Mouse (Mus musculus): ENCODE measurements around the gene Brd9. TPM values are rescaled to one million over a fixed set of nuclear protein-coding genes. Genes with fewer than 3 reads are reported as not detected.

Gene Brd9
- total and polyA plus RNA-seq, 3 experiments, result 20.3 to 25.7 (median 21.3) TPM

- H3K9ac ChIP-seq (ENCODE audit: low read depth, low read length), result peak overlapping the region; percentile 52
- H3K4me3 ChIP-seq, result no peak overlapping the region
- H3K27ac ChIP-seq, result peak overlapping the region; percentile 97
- intact Hi-C loops (cut with DNase I), result loop anchor here (1.0 to 2.0 kb wide), 4 partner anchors 20 to 330 kb away; partner anchors contain the start of gene Tppp
- under 1% methylated on average over 12 of the region's 12 CpGs for WGBS
- no peaks in the 10 kb centered on the region for H3K27me3 ChIP-seq (ENCODE audit: control insufficient read depth, insufficient read depth, low read length)
- no peaks in the 10 kb centered on the region for H3K79me2 ChIP-seq (replicated peaks; ENCODE audit: control insufficient read depth, insufficient read depth, low read length)
- peaks cover 9% of the 10 kb centered on the region for H3K4me1 ChIP-seq (ENCODE audit: control insufficient read depth, insufficient read depth, low read length)
- DNase-seq, result peak; percentile 84 to 92
- H3K36me3 ChIP-seq (ENCODE audit: control insufficient read depth, insufficient read depth, low read length), result peaks cover 7% of the 10 kb centered on the region; the same call in 1 of the 2 replicates
- peak; percentile 99 for TF ChIP-seq EP300 (IDR thresholded peaks at IDR 0.05; ENCODE audit: insufficient read depth, low read depth, low read length)
- peak; percentile 54 for TF ChIP-seq POLR2A (IDR thresholded peaks at IDR 0.05; ENCODE audit: insufficient read depth, low read depth, low read length)
- TF ChIP-seq CTCF (IDR thresholded peaks at IDR 0.05), result peak; percentile 89
Measured at GRCm38 (mm10) chr13:73970545-73971448, 33.2 kb downstream of the Brd9 start.

GRCm38 (mm10) chr13:73974523-73974922 is 36.9 kb downstream of the Brd9 start:
- TF ChIP-seq EP300 (IDR thresholded peaks at IDR 0.05; ENCODE audit: insufficient read depth, low read depth, low read length) (no peak), CTCF (IDR thresholded peaks at IDR 0.05) (no peak), POLR2A (IDR thresholded peaks at IDR 0.05; ENCODE audit: insufficient read depth, low read depth, low read length) (no peak)
- DNase-seq, result no peak
- no peaks in the 10 kb centered on the region for H3K27me3 ChIP-seq (ENCODE audit: control insufficient read depth, insufficient read depth, low read length)
- WGBS, result 98% methylated on average over 3 of the region's 3 CpGs
- intact Hi-C loops (cut with DNase I), result no loop called here
- H3K36me3 ChIP-seq (ENCODE audit: control insufficient read depth, insufficient read depth, low read length), result peaks cover 7% of the 10 kb centered on the region; the same call in 1 of the 2 replicates
- no peak overlapping the region for H3K27ac ChIP-seq
- H3K79me2 ChIP-seq (replicated peaks; ENCODE audit: control insufficient read depth, insufficient read depth, low read length), result no peaks in the 10 kb centered on the region
- peaks cover 9% of the 10 kb centered on the region for H3K4me1 ChIP-seq (ENCODE audit: control insufficient read depth, insufficient read depth, low read length)
- no peak overlapping the region for H3K9ac ChIP-seq (ENCODE audit: low read depth, low read length)
- H3K4me3 ChIP-seq, result no peak overlapping the region

- intact Hi-C loops (cut with DNase I), result no loop called here
- no peak overlapping the region for H3K27ac ChIP-seq
- H3K36me3 ChIP-seq (ENCODE audit: control insufficient read depth, insufficient read depth, low read length), result no peaks in the 10 kb centered on the region
- 89% methylated on average over 5 of the region's 5 CpGs for WGBS
- H3K27me3 ChIP-seq (ENCODE audit: control insufficient read depth, insufficient read depth, low read length), result no peaks in the 10 kb centered on the region
- TF ChIP-seq EP300 (IDR thresholded peaks at IDR 0.05; ENCODE audit: insufficient read depth, low read depth, low read length), result no peak
- TF ChIP-seq POLR2A (IDR thresholded peaks at IDR 0.05; ENCODE audit: insufficient read depth, low read depth, low read length), result no peak
- no peak for TF ChIP-seq CTCF (IDR thresholded peaks at IDR 0.05)
- DNase-seq, result no peak
- H3K9ac ChIP-seq (ENCODE audit: low read depth, low read length), result no peak overlapping the region
- H3K4me1 ChIP-seq (ENCODE audit: control insufficient read depth, insufficient read depth, low read length), result no peaks in the 10 kb centered on the region
- H3K79me2 ChIP-seq (replicated peaks; ENCODE audit: control insufficient read depth, insufficient read depth, low read length), result no peaks in the 10 kb centered on the region
- no peak overlapping the region for H3K4me3 ChIP-seq
Measured at GRCm38 (mm10) chr13:73976935-73977334, 39.3 kb downstream of the Brd9 start.

GRCm38 (mm10) chr13:73990325-73990724 is 52.7 kb downstream of the Brd9 start:
- intact Hi-C loops (cut with DNase I), result loop anchor here (2.0 kb wide), 2 partner anchors 18 to 20 kb away; partner anchors contain the start of gene Tppp
- Histone ChIP-seq H3K27me3 (ENCODE audit: control insufficient read depth, insufficient read depth, low read length) (0 out of 2 replicates have a peak, but pooled peaks cover 2% of the 10 kb centered on the region), H3K4me3 (no peak overlapping the region), H3K27ac (no peak overlapping the region), H3K4me1 (ENCODE audit: control insufficient read depth, insufficient read depth, low read length) (peaks cover 5% of the 10 kb centered on the region), H3K79me2 (replicated peaks; ENCODE audit: control insufficient read depth, insufficient read depth, low read length) (0 out of 2 replicates have a peak, but pooled peaks cover 1% of the 10 kb centered on the region), H3K36me3 (ENCODE audit: control insufficient read depth, insufficient read depth, low read length) (no peaks in the 10 kb centered on the region; the same call in 1 of the 2 replicates), H3K9ac (ENCODE audit: low read depth, low read length) (no peak overlapping the region)
- TF ChIP-seq CTCF (IDR thresholded peaks at IDR 0.05), result no peak
- no peak for TF ChIP-seq POLR2A (IDR thresholded peaks at IDR 0.05; ENCODE audit: insufficient read depth, low read depth, low read length)
- TF ChIP-seq EP300 (IDR thresholded peaks at IDR 0.05; ENCODE audit: insufficient read depth, low read depth, low read length), result no peak
- WGBS, result 82% methylated on average over 5 of the region's 5 CpGs
- DNase-seq, result no peak

GRCm38 (mm10) chr13:73990761-73991160 is 53.1 kb downstream of the Brd9 start:
- H3K27me3 ChIP-seq (ENCODE audit: control insufficient read depth, insufficient read depth, low read length), result 0 out of 2 replicates have a peak, but pooled peaks cover 2% of the 10 kb centered on the region
- no peak overlapping the region for H3K9ac ChIP-seq (ENCODE audit: low read depth, low read length)
- H3K4me3 ChIP-seq, result no peak overlapping the region
- no peak for TF ChIP-seq CTCF (IDR thresholded peaks at IDR 0.05)
- no peak for TF ChIP-seq EP300 (IDR thresholded peaks at IDR 0.05; ENCODE audit: insufficient read depth, low read depth, low read length)
- no peak for TF ChIP-seq POLR2A (IDR thresholded peaks at IDR 0.05; ENCODE audit: insufficient read depth, low read depth, low read length)
- H3K4me1 ChIP-seq (ENCODE audit: control insufficient read depth, insufficient read depth, low read length), result peaks cover 5% of the 10 kb centered on the region
- no peaks in the 10 kb centered on the region; the same call in 1 of the 2 replicates for H3K36me3 ChIP-seq (ENCODE audit: control insufficient read depth, insufficient read depth, low read length)
- no peak for DNase-seq
- intact Hi-C loops (cut with DNase I), result loop anchor here (2.0 kb wide), 2 partner anchors 18 to 20 kb away; partner anchors contain the start of gene Tppp
- H3K27ac ChIP-seq, result no peak overlapping the region; the same call in 1 of the 2 replicates
- 30% methylated on average over 2 of the region's 2 CpGs for WGBS
- 0 out of 2 replicates have a peak, but pooled peaks cover 1% of the 10 kb centered on the region for H3K79me2 ChIP-seq (replicated peaks; ENCODE audit: control insufficient read depth, insufficient read depth, low read length)

Measured in heart, adult 2 months (tissue).